Mouse (Mus musculus): ENCODE data around the gene Hck. TPM values are rescaled to one million over a fixed set of nuclear protein-coding genes. Genes with fewer than 3 reads are reported as not detected.

Gene Hck
- polyA plus RNA-seq, 1 experiment from 2014 or later = 5.3 TPM

DNA sequence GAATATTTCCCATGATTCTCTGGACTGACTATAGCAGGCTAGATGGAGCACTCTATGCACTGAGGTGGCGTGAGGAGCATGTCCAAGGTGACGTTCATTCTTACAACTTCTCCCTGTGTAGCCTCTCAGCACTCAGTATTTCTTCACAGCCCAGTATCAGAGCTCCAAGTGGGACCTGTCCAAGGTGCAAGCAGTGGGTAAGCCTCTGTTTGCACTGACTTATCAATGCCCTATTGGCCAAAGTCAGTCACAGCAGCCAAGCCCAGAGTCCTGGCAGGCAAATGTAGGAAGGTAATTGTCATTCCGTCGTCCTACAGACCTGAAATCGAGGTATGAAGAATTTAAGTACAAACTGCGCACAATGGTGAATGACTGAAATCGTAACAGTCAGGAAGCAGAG, 30.9 kb downstream of the Hck start:
- 0 out of 2 replicates have a peak, but pooled peaks cover 2% of the 10 kb centered on the region for H3K4me1 ChIP-seq

DNA sequence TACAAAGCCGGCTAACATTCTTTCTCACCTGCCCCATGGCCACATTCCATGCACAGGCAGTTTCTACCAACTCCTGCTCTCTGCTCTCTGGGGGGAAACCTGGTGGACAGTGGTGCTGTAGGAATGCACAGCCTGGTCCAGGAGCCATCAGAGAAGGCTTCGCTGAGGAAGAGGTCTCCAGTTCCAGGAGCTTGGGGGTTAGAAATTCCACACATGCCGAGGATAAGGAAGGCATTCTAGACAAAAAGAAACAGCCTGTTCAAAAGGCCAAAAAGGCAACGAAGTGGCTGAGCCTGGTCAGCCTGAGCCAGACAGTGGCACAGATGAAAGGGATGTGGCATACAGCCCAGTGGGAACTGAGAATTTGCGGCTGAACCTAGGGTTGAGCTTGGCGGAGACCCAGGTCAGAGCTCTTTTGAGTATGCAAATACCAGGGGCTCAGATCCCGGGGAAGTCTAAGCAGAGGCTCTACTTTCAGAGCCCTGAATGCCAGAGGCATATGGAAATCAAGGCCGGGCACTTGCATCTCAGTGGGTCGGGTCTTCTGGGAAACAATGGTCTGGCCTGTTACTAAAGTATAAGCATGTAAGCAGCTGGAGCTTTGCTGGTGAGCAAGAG, 31.8 kb downstream of the Hck start:
- H3K4me2 ChIP-seq = no peak overlapping the region
- no peak for ATAC-seq (replicated peaks; ENCODE audit: low FRiP score)
- peaks cover 4% of the 10 kb centered on the region; the same call in 1 of the 2 replicates for H3K27me3 ChIP-seq
- H3K9me3 ChIP-seq (replicated peaks) = no peaks in the 10 kb centered on the region
- no peaks in the 10 kb centered on the region for H3K36me3 ChIP-seq
- H3K27ac ChIP-seq = no peak overlapping the region
- 0 out of 2 replicates have a peak, but pooled peaks cover 2% of the 10 kb centered on the region for H3K4me1 ChIP-seq
- WGBS = 23% methylated on average over 9 of the region's 9 CpGs
- no peak overlapping the region for H3K4me3 ChIP-seq (replicated peaks)
- H3K9ac ChIP-seq = no peak overlapping the region

More for the DNA sequence above, 30.9 kb downstream of the Hck start:
- Histone ChIP-seq H3K4me2 (no peak overlapping the region), H3K36me3 (no peaks in the 10 kb centered on the region), H3K9me3 (replicated peaks) (no peaks in the 10 kb centered on the region), H3K27me3 (peaks cover 4% of the 10 kb centered on the region; the same call in 1 of the 2 replicates), H3K4me3 (replicated peaks) (no peak overlapping the region), H3K9ac (no peak overlapping the region), H3K27ac (no peak overlapping the region)
- WGBS = 84% methylated on average over 7 of the region's 7 CpGs
- no peak for ATAC-seq (replicated peaks; ENCODE audit: low FRiP score)

DNA sequence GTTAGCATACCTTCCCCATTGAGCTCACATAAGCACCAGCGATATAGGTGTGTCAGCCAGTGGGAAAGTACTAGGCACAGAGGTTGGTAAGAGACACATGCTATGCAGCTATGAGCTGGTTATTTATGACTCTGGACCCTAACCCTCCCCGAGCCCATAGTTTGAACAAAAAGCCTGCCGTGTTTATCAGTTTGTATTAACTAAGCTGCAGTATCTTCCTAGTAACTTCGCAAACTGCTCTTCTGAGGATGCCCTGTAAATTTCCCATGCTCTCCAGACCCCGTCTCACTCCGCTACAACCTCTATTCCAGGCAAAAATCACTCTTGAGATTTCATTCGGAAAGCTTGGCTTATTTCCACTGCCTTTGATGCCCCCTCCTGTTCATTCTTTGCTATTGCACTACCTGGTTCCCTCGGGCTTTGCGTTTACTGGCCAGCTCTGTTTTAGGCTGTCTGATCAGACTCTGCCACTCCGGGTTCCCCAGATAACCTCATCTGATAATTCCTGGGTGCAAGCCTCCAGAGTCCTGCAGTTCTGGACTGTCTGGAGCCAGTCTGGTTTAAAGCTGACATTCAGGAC, 34.4 kb downstream of the Hck start:
- Histone ChIP-seq H3K9ac (no peak overlapping the region), H3K9me3 (replicated peaks) (no peaks in the 10 kb centered on the region), H3K4me3 (replicated peaks) (no peak overlapping the region), H3K4me1 (0 out of 2 replicates have a peak, but pooled peaks cover 2% of the 10 kb centered on the region), H3K27ac (no peak overlapping the region), H3K27me3 (peaks cover 4% of the 10 kb centered on the region; the same call in 1 of the 2 replicates), H3K36me3 (no peaks in the 10 kb centered on the region), H3K4me2 (no peak overlapping the region)
- ATAC-seq (replicated peaks; ENCODE audit: low FRiP score) = no peak
- 19% methylated on average over 10 of the region's 10 CpGs for WGBS

DNA sequence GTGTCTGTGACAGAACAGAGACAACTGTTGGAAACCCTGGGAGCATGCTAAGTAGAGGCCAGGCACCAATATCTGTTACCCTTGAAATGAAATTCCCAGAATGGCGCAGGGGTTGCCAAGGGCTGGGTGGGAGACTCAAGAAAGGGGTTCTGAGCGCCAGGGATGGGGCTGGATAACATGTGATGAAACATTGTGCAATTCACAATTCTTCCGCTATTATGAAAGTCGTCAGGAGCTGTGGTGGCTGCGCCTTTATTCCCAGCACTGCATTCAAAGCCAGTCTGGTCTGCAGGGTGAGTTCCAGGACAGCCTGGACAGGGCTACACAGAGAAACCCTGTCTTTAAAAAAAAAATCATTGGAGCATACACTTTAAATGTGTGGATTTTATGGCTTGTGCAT, 37.1 kb downstream of the Hck start:
- H3K4me2 ChIP-seq = no peak overlapping the region
- H3K27ac ChIP-seq = no peak overlapping the region
- H3K4me1 ChIP-seq = 0 out of 2 replicates have a peak, but pooled peaks cover 2% of the 10 kb centered on the region
- no peak overlapping the region for H3K4me3 ChIP-seq (replicated peaks)
- WGBS = 83% methylated on average over 5 of the region's 5 CpGs
- no peaks in the 10 kb centered on the region for H3K36me3 ChIP-seq
- H3K27me3 ChIP-seq = peaks cover 1% of the 10 kb centered on the region; the same call in 1 of the 2 replicates
- no peaks in the 10 kb centered on the region for H3K9me3 ChIP-seq (replicated peaks)
- no peak overlapping the region for H3K9ac ChIP-seq
- ATAC-seq (replicated peaks; ENCODE audit: low FRiP score) = no peak

DNA sequence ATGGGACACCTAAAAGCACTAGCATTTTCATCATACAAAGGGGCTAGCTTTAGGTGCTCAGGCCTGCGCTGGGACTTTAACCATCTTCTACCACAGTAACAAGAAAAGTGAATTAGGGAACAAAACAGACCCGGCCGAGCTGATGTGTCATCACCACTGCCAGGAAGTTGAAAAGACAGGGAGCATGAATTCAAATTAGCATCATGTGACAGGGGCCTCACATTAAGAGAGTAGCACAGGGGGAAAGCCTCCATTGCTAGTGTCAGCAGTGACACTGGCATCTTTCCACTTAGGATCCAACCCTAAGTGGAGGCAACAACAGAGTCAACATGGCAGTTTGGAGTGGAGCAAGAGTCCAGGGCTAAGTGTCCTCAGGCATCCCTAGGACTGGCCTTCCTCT, 39.0 kb downstream of the Hck start:
- Histone ChIP-seq H3K4me3 (replicated peaks) (no peak overlapping the region), H3K27ac (no peak overlapping the region), H3K27me3 (no peaks in the 10 kb centered on the region), H3K4me2 (no peak overlapping the region), H3K36me3 (no peaks in the 10 kb centered on the region), H3K9ac (no peak overlapping the region), H3K4me1 (0 out of 2 replicates have a peak, but pooled peaks cover 2% of the 10 kb centered on the region), H3K9me3 (replicated peaks) (no peaks in the 10 kb centered on the region)
- WGBS = 81% methylated on average over 3 of the region's 3 CpGs
- ATAC-seq (replicated peaks; ENCODE audit: low FRiP score) = no peak

DNA sequence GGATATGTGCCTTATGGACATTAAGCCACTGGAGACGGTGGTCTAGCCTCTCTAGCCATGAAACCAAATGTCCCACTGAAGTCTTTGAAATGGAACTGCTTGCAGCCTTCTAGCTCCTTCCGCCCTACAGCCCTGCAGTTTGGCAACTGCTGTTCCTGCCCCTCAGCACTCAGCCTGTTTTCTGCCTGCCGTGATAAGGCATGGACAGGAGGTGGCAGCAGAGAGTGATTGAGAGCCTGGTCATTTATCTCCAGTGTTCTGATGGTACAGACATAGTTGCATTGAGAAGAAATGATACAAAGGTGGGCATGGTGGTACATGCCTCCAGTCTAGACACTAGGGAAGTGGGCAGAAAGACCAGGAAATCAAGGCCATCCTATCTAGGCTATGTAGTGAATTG, 39.4 kb downstream of the Hck start:
- H3K4me3 ChIP-seq (replicated peaks) = no peak overlapping the region
- no peak overlapping the region for H3K4me2 ChIP-seq
- no peak overlapping the region for H3K27ac ChIP-seq
- no peaks in the 10 kb centered on the region for H3K36me3 ChIP-seq
- no peak overlapping the region for H3K9ac ChIP-seq
- H3K27me3 ChIP-seq = no peaks in the 10 kb centered on the region
- 0 out of 2 replicates have a peak, but pooled peaks cover under 1% of the 10 kb centered on the region for H3K4me1 ChIP-seq
- ATAC-seq (replicated peaks; ENCODE audit: low FRiP score) = no peak
- no peaks in the 10 kb centered on the region for H3K9me3 ChIP-seq (replicated peaks)
- WGBS = 17% methylated on average over 3 of the region's 3 CpGs

DNA sequence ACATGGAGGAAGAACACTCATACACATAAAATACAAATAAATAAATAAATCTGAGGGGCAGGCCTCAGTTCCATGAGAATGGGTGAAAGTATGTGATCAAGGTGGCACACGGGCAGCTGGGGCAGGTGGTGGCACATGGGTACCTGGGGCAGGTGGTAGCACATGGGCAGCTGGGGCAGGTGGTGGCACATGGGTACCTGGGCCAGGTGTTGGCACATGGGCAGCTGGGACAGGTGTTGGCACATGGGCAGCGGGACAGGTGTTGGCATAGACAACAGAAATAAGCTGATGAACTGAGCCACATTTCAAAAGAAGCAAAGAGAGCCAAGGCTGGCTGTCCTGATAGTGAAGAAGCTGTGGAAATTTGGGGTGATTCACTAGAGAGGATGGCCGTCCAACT, 41.5 kb downstream of the Hck start:
- Histone ChIP-seq H3K4me1 (no peaks in the 10 kb centered on the region), H3K27me3 (peaks cover 5% of the 10 kb centered on the region; the same call in 1 of the 2 replicates), H3K36me3 (no peaks in the 10 kb centered on the region), H3K4me2 (no peak overlapping the region), H3K9me3 (replicated peaks) (no peaks in the 10 kb centered on the region), H3K9ac (no peak overlapping the region), H3K27ac (no peak overlapping the region), H3K4me3 (replicated peaks) (no peak overlapping the region)
- ATAC-seq (replicated peaks; ENCODE audit: low FRiP score) = no peak
- WGBS = 86% methylated on average over 3 of the region's 3 CpGs

DNA sequence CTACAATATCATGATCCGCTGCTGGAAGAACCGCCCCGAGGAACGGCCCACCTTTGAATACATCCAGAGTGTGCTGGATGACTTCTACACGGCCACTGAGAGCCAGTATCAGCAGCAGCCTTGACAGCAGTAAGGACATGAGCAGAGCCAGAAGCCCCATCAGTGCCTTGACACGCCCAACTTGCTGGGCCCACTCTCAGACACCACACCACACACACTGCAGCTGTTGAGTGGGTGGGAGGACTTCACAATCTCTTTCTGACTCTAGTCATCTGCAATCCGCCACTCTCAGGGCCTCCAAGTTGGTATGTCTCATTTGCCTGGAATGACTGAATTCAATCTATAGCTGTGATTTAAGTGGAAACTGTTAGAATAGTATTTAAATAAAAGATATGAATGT, 42.8 kb downstream of the Hck start:
- Histone ChIP-seq H3K4me2 (no peak overlapping the region), H3K4me3 (replicated peaks) (no peak overlapping the region), H3K36me3 (no peaks in the 10 kb centered on the region), H3K27me3 (peaks cover 5% of the 10 kb centered on the region; the same call in 1 of the 2 replicates), H3K27ac (no peak overlapping the region), H3K4me1 (no peaks in the 10 kb centered on the region), H3K9me3 (replicated peaks) (no peaks in the 10 kb centered on the region), H3K9ac (no peak overlapping the region)
- WGBS = 83% methylated on average over 7 of the region's 7 CpGs
- no peak for ATAC-seq (replicated peaks; ENCODE audit: low FRiP score)

DNA sequence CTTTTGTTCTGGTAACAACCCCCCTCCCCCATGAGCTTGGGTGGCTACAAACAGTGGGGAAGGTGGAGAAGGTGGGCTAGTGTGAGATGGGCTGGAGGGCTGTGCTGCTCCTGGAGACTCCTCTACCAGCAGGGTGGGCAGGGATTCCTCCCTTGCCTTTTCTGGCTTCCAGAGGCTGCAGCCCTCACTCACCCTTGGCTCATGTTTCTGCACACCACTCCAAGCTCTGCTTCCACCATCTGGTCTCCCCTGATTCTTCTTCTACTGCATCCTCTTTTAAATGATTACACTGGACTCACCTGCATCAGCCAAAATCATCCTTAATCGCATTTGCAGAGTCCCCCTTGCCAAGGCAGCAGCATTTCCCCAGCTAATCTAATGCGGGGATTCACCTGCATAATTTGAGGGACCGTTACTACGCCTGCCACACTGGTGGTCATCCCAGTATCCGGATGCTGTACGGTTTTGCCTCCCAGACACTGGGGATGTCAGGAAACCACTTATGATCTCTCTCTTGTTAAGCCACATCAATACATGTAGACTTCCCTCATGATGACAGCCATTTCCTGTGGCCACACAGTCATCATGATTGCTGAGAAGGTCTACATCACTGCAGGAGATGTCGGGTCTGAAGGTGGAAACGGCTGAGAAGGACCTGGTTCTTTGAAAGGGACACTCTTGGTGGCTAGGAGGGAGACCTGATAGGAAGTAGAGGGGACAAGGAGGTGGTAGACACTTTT, 43.8 kb downstream of the Hck start:
- Histone ChIP-seq H3K27me3 (peaks cover 5% of the 10 kb centered on the region; the same call in 1 of the 2 replicates), H3K9ac (no peak overlapping the region), H3K9me3 (replicated peaks) (no peaks in the 10 kb centered on the region), H3K27ac (no peak overlapping the region), H3K4me1 (no peaks in the 10 kb centered on the region), H3K4me2 (no peak overlapping the region), H3K4me3 (replicated peaks) (no peak overlapping the region), H3K36me3 (no peaks in the 10 kb centered on the region)
- WGBS = 80% methylated on average over 8 of the region's 8 CpGs
- no peak for ATAC-seq (replicated peaks; ENCODE audit: low FRiP score)

DNA sequence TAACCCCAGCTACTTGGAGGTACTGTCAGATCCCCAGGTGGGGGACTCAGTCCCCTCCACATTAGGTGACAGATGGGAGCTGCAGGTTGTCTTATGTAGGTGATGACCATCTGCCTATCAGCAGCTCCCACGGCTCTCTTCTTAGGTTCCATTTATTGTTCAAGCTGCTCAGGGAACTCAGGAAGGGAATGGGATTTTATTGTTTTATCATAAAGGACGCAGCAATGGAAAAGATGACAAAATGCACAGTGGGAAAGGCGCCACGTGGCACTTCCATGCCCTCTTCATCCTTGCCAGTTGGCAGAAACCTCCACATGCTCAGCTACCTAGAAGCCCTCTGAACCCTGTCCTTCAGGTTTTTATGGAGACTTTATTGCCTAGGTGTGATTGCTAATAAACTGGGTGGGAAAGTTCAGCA, 44.8 kb downstream of the Hck start:
- Histone ChIP-seq H3K4me1 (no peaks in the 10 kb centered on the region), H3K36me3 (no peaks in the 10 kb centered on the region), H3K4me2 (no peak overlapping the region), H3K27me3 (peaks cover 5% of the 10 kb centered on the region; the same call in 1 of the 2 replicates), H3K27ac (no peak overlapping the region), H3K9me3 (replicated peaks) (no peaks in the 10 kb centered on the region), H3K4me3 (replicated peaks) (no peak overlapping the region), H3K9ac (no peak overlapping the region)
- 57% methylated on average over 4 of the region's 4 CpGs for WGBS
- ATAC-seq (replicated peaks; ENCODE audit: low FRiP score) = no peak

DNA sequence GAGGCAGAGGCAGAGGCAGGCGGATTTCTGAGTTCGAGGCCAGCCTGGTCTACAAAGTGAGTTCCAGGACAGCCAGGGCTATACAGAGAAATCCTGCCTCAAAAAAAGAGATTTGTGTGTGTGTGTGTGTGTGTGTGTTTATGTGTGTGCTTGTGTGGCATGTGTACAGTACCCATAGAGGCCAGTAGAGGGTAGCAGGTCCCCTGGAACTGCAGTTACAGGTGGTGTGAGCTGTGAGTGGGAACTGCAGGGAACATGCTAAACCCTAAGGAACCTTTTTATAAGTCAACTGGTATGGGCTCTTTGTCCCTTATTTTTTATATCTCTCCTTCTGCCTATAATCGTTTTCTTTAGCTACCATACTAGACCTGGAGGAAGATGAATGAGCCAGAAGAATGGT, 49.0 kb downstream of the Hck start:
- H3K36me3 ChIP-seq = no peaks in the 10 kb centered on the region
- H3K27me3 ChIP-seq = peaks cover 5% of the 10 kb centered on the region; the same call in 1 of the 2 replicates
- whole genome bisulfite sequencing = 71% methylated on average over 1 of the region's 3 CpGs
- H3K4me2 ChIP-seq = no peak overlapping the region
- no peak for ATAC-seq (replicated peaks; ENCODE audit: low FRiP score)
- H3K4me1 ChIP-seq = peaks cover 5% of the 10 kb centered on the region
- no peak overlapping the region for H3K9ac ChIP-seq
- no peaks in the 10 kb centered on the region for H3K9me3 ChIP-seq (replicated peaks)
- no peak overlapping the region for H3K27ac ChIP-seq
- H3K4me3 ChIP-seq (replicated peaks) = no peak overlapping the region

DNA sequence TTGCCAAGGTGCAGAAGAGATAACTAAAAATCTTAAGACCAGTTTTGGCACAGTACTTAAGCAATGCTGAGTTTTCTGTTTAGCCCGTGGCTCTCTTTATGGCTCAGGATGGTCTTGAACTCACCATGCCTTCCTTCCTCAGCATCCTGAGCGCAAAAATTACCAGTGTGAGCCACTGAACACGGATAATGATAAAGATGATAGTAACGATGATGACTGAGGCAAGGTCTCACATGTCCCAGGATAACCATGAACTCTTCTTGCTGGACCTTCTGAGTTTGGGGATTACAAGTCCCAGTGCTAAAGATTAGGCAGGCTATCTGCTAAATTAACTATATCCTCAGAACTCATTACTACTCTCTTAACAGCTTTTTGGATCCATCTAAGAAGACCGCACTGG, 51.9 kb downstream of the Hck start:
- no peak overlapping the region for H3K27ac ChIP-seq
- no peaks in the 10 kb centered on the region for H3K27me3 ChIP-seq
- WGBS = 82% methylated on average over 5 of the region's 5 CpGs
- H3K9me3 ChIP-seq (replicated peaks) = no peaks in the 10 kb centered on the region
- H3K9ac ChIP-seq = no peak overlapping the region
- no peak for ATAC-seq (replicated peaks; ENCODE audit: low FRiP score)
- no peak overlapping the region for H3K4me3 ChIP-seq (replicated peaks)
- no peak overlapping the region for H3K4me2 ChIP-seq
- peaks cover 7% of the 10 kb centered on the region; the same call in 1 of the 2 replicates for H3K36me3 ChIP-seq
- peaks cover 14% of the 10 kb centered on the region for H3K4me1 ChIP-seq
